Mouse (Mus musculus) lung, adult 18-20 months (tissue): ENCODE measurements around the gene Ube2j2.

Experiments
- DNase-seq, 2 experiments: peaks; one replicate each; pipeline ENCODE4 v3.0.0; 2022; ENCODE audit warnings: mixed read lengths in 2 of 2

Gene Ube2j2

DNA sequence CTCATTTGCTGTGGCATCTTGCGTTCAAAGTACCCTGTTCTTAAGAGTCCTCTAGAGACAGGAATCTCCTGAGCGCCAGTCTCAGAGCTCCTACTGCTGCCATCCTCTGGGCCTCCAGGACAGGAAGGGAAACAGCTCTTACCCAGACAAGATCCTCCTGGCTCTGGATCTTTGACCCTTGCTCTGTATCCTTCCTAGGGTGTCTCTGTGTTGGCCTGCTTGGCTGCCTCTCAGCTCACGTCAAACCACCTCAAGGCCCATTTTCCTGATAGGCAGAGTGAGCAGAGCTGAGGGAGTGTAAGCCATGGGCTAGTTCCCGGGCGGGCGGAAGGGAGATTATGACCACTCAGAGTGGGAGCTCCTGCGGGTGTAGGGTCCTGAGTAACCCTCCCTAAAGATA is 19.5 kb downstream of the Ube2j2 start:
- DNase-seq = no peak

DNA sequence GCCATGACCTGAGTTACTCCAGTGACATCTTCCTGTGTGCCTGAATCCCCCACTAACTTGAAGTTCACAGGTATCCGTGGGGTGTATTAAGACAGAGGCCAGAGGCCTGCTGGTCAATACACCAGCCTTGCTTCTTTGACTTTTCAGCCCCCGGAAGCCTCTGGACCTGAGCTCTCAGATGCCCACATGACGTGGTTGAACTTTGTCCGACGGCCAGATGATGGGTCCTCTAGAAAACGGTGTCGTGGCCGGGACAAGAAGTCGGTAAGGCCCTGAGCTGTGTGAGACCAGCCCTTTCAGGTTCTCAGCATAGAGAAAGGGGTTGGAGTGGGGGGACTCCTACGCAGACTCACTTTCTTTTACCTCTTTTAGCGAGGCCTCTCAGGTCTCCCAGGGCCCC is 20.8 kb downstream of the Ube2j2 start:
- DNase-seq = no peak

DNA sequence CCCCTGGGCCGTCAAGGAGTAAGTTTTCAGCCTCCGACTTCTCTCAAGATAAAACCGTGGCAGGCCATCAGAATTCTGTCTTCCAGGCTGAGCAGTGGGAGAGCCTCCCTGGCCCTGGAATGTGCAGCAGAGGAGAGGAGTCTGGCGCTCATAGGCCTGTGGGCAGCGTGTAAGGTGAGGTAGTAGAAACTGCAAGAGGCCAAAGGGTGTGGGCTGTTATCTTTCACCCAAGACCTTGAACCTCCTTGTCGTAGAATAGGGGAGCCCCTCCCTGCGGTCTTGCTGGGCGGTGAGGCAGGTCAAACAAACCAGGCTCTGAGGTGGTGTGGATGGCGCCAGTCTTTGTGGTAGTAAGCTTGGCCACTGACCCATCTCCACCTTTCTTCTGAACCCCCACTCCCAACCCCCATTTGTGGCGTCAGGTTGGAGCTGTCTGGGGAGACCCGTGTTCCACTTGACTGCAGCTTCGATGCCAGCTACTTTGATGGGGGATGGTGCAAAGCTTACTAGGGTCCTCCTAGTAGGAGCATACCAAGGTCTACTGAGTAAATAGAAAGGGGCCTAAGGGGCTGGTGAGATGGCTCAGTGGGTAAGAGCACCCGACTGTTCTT is 25.5 kb downstream of the Ube2j2 start:
- no peak for DNase-seq

DNA sequence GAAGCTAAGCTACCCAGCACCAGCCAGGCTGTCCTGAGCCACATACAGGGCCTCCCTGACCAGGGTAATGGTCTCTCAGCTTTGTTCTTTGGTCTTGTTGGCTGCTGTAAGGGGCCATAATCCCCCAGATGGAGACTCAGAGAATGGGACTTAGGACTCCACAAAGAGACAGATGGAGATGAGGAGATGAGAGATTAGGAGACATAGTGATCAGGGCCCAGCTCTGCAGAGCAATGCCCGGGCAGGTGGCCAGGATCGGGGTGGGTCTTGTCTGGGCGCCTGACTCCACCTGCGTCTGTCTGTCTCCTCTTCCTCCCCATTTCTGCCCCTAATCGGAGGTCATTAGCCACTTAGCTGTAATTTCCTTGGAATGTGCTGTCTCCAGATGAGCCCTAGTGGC is 26.7 kb downstream of the Ube2j2 start:
- no peak for DNase-seq

DNA sequence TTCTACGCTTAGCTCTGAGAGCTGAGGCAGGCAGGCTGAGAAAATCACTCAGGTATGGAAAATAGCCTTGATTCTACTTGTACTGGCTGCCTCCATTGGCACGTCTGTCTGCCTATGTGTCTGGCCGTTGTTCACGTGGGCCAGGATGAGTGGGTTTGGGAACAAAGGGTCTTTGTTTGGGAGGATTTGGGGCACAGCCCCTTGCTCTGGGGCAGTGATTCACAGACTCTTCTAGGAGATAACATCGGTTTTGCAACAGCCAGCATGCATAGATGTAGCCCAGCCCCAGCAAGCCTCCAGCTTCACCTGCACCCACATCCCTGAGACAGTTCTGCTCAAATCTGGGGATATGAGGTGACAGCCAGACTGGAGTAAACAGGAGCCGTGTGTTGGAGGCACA is 29.0 kb downstream of the Ube2j2 start:
- DNase-seq = no peak

DNA sequence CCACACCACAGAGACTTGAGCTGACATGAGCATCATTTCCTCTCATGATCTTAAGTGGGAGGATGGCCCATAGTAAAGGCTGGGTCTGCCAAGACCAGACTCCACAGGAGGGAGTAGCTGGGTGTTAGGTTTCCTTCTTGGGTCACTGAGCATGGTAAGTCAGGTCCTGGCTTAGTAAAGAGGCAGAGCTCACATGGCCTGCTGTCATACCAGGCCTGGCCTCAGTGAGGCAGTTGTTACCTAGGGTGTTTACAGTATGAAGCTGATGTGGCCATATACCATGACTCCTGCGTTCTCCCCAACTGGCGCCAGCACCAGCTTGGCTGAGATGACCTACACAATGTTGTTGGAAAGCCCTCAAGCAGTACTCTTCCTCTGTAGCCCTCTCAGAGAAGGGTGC is 29.6 kb downstream of the Ube2j2 start:
- DNase-seq = no peak

DNA sequence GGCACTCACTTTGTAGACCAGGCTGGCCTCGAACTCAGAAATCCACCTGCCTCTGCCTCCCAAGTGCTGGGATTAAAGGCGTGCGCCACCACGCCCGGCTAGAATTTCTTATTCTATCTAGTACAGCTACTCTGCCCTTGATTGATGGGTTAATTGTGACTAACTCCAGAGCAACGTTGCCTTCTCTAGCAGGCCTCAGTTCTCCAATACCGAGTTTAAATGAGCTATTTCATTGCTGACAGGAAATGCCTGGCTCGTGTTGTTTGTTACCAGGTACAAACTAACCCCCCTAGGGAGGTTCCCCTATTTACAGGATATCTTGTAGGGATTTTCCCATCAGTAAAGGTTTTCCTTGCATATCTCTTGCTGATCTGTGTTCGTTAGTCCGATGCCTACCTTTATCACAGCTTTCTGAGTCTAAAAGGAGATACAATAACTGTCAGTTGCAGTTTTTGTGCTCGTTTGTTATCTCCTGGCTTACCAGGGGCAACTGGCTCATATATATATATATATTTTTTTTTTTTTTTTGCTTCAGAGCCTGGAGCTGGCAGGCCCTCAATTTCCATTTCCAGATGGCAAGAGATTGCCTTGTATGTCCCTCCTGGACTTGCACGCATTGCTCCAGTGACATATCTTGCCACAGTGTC is 37.9 kb downstream of the Ube2j2 start:
- no peak for DNase-seq

DNA sequence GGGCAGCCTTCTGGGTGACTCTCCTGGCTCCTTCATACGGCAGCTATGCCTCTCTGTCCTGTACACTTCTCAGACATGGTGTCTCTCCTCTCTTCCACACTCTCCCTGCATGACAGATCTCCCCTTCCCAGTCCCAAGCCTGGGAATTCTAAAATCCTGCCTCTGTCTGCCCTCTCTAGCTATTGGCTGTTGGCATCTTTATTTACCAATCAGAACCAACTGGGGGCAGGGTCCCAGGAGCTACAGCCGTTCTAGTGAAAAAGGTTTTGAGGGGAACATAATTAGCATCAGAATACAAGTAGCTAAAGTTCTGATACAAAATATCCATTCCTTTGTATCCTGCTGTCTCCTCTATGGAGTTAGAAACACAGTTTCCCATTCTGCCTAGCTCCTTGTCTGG is 40.2 kb downstream of the Ube2j2 start:
- DNase-seq = no peak

DNA sequence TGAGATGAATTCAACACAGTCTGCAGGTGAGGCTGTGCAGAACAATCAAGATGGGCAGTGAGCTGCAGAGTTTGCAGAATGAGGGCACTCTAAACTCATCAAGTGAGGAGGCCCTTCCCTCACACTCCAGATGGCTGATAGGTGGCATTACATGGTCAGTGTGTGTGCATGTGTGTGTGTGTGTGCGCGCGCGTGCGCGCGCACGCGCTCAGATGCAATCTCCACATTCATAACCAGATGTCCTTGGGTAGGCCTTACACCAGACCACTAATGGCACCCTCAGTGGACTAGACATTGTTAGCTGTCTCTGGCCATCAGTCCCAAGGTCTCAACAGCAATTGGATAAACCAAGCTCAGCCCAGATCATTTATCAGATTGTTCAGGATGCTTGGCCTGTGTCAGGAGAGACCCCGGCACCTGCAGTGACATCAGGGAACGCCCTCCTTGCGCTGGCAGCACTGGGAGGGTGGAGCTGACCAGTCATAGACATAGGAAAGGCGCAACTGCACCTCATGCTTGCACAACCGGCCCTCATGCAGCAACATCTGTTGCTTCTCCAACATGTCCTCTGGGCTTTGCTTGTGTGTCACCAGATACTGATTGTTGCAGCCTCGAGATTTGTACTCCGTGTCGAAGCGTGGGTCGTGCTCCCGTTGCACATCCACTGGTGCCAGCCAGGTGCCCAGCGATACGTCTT is 47.7 kb downstream of the Ube2j2 start:
- peak; percentile 15 to 25 for DNase-seq

DNA sequence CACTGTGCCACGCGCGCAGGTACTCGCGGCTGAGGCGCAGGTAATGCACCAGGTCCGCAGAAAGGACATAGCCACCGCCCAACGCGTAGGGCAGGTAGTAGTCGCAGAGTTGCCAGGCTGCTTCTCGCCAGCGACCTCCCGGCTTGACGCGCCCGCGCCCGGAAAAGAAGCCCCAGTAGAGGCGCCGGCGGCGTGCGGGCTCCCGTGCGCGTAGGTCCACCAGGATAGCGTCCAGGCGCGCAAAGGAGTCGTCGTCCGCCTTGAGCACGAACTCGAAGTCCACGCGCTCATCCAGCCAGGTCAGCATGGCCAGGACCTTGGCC is 48.2 kb downstream of the Ube2j2 start:
- DNase-seq = no peak

DNA sequence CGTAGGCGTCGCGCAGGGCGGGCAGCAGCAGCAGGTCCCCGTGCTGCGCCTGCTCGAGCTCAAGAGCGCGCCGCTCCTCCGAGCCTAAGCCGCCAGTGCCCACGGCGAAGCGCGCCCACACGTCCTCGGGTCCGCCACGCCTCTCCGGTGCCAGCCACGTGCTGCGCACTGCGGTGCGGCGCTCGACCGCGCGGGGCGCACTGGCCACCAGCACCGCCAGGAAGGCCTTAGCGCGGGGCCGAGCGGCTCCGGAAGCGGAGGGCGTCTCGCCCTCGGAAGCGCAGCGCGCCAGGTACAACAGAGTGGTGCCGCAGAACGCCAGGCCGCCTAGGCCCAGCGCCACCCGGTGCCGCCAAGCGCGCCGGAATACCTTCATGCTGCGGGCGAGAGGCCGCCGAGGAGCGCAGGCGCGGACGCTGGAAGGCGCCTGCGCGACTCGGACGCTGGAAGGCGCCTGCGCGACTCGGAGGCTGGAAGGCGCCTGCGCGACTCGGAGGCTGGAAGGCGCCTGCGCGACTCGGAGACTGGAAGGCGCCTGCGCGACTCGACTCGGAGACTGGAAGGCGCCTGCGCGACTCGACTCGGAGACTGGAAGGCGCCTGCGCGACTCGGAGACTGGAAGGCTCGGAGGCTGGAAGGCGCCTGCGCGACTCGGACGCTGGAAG is 48.7 kb downstream of the Ube2j2 start, which contains the start of the genes B3galt6 and Sdf4:
Gene B3galt6, minus strand, starts transcription at position 409 of the 665 bp plus-strand sequence.
Gene Sdf4, plus strand, starts transcription at position 632 of the 665 bp plus-strand sequence.
- DNase-seq = peak; percentile 81 to 84

DNA sequence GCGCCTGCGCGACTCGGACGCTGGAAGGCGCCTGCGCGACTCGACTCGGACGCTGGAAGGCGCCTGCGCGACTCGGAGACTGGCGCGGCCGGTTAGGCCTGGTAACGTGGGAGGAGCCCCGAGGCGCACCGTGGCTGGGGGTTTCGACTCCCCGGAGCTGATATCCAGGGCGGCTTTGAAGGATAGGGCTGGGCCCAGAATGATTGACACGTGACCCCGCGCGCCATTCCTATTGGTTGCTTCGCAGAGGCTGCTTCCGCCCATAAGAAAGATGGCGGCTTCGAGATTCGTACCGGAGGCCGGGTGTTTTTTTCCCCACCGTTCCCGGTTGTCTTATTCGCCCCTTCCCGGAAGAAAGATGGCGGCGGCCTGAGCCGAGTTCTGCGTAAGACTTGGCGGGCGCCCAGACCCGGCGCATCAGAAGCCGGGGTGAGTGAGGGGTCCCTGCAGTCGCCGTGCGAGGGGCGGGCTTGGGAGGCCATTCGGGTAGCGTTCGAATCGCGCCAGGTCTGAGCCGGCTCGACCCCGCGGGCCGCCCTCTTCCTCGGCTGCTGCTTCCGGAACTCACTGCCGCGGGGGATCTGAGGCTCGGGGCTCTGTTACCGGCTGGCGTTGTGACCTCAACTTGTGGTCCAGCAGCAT is 49.4 kb downstream of the Ube2j2 start:
- DNase-seq = peak; percentile 94 to 95

DNA sequence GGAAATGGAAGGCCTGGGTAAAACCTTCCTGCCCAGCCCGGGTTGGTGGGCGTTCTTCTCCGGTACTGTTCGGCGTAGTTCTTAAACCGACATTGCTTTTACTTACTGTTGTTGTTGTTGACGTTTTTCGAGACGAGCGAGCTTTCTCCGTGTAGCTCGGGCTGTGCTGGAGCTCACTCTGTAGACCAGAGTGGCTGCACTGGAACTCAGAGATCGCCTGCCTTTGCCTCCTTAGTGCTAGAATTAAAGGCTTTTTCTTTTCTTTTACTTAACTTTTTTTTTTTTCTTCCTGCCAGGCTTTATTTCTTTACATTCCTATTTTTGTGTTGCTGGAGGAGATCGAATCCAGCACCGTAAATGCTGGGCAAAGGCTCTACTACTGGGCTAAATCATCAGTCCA is 50.0 kb downstream of the Ube2j2 start:
- DNase-seq = no peak

DNA sequence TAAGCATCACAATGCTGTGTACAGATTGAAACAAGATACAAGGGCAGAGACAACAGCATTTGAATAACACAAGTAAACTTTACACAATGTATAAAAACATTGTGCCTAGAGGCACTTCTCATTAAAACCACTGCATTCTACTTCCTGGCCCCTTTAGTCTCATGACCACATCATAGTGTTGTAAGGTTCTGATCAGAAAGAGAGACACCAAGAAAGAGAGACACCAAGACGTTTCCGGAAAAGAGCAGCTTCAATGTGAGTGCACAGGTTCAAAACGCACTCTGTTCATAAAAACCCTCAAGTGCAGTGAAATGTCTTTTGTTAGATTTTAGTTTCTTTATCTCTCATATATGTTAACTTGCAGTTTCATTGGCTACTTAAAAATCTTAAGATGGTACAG is 60.5 kb downstream of the Ube2j2 start:
- DNase-seq = no peak

DNA sequence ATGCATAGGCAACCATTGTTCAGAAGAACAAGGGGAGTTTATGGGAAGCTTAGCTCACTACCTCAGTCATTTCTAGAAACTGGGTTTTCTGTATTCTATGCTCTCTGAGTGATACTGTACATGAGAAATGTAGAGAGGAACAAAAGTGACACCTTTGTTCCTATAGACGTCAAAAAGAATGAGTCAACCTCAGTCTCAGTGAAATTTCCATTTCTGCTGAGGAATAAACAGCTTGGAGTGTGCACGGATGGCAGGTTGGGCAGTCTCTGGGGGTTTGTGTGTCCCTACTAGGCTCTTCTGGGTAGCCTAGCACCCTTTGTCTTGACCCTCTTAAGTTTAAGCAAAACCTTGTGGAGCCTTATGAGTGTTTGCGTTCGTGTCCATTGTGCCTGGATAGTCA is 64.7 kb downstream of the Ube2j2 start:
- DNase-seq = no peak
